In genomic region chr14:19728737-19729136, GRCm38 (mm10) we compare ENCODE assay signal across 14 mouse cellular contexts. TPM values are rescaled to one million over a fixed set of nuclear protein-coding genes. Genes with fewer than 3 reads are reported as not detected.
DNase-seq lines count a peak whose midpoint lies in the region; ATAC-seq and TF ChIP-seq lines count a peak whose summit lies in the region.
"Had no signal": no experiment of that assay in that cellular context is flagged by ENCODE, and none has a peak within 500 bp of the region (broad histone marks: within the 10 kb centered on the region; RNA-seq: fewer than 3 reads in every experiment).

No protein-coding gene starts in this region.

- H3K27me3 ChIP-seq in hindbrain, embryonic 15.5 days: no peaks in the 10 kb centered on the region
- H3K27me3 ChIP-seq in hindbrain, embryonic 13.5 days: no peaks in the 10 kb centered on the region
- no peaks in the 10 kb centered on the region for H3K27me3 ChIP-seq in stomach, embryonic 15.5 days (replicated peaks)
- no peaks in the 10 kb centered on the region for H3K27me3 ChIP-seq in forebrain, postnatal 0 days (ENCODE audit: insufficient read depth, low read length)
- H3K27me3 ChIP-seq: CH12.LX had no signal

- no peaks in the 10 kb centered on the region for H3K9me3 ChIP-seq in hindbrain, embryonic 15.5 days
- H3K9me3 ChIP-seq in hindbrain, embryonic 13.5 days: no peaks in the 10 kb centered on the region
- H3K9me3 ChIP-seq in stomach, embryonic 15.5 days: no peaks in the 10 kb centered on the region
- H3K9me3 ChIP-seq in forebrain, postnatal 0 days (ENCODE audit: low read length): no peaks in the 10 kb centered on the region

- DNase-seq in adrenal gland, postnatal 36 days: peak; percentile 73 to 74
- DNase-seq in kidney, postnatal 25 days: peak; percentile 47 to 66
- no peak for DNase-seq in forebrain, postnatal 0 days
- DNase-seq in cerebellum, adult 8-10 months: no peak
- DNase-seq in spleen, adult 18-20 months: no peak
- DNase-seq: cerebellum, adult 11 months; heart, adult 2 months; thymus, adult 2 months had no signal

- WGBS in hindbrain, embryonic 15.5 days: 61% methylated on average over 7 of the region's 7 CpGs
- WGBS in hindbrain, embryonic 13.5 days: 79% methylated on average over 7 of the region's 7 CpGs
- WGBS in stomach, embryonic 15.5 days: 41% methylated on average over 7 of the region's 7 CpGs
- 80% methylated on average over 7 of the region's 7 CpGs for WGBS in forebrain, postnatal 0 days

- no peaks in the 10 kb centered on the region for H3K4me1 ChIP-seq in hindbrain, embryonic 15.5 days (replicated peaks)
- H3K4me1 ChIP-seq in hindbrain, embryonic 13.5 days (replicated peaks): peaks cover 4% of the 10 kb centered on the region; the same call in 1 of the 2 replicates
- peaks cover 8% of the 10 kb centered on the region for H3K4me1 ChIP-seq in stomach, embryonic 15.5 days
- no peaks in the 10 kb centered on the region; the same call in 1 of the 2 replicates for H3K4me1 ChIP-seq in forebrain, postnatal 0 days (ENCODE audit: insufficient read depth)

- H3K36me3 ChIP-seq in hindbrain, embryonic 15.5 days: no peaks in the 10 kb centered on the region
- H3K36me3 ChIP-seq in hindbrain, embryonic 13.5 days: no peaks in the 10 kb centered on the region
- H3K36me3 ChIP-seq in stomach, embryonic 15.5 days: no peaks in the 10 kb centered on the region
- no peaks in the 10 kb centered on the region for H3K36me3 ChIP-seq in forebrain, postnatal 0 days (ENCODE audit: insufficient read depth)

- H3K4me2 ChIP-seq in hindbrain, embryonic 15.5 days: no peak overlapping the region
- no peak overlapping the region for H3K4me2 ChIP-seq in hindbrain, embryonic 13.5 days
- H3K4me2 ChIP-seq in stomach, embryonic 15.5 days: peak overlapping the region; percentile 23; the same call in 1 of the 2 replicates
- H3K4me2 ChIP-seq in forebrain, postnatal 0 days (ENCODE audit: low read depth): no peak overlapping the region

- ATAC-seq in hindbrain, embryonic 15.5 days (ENCODE audit: low FRiP score, low read depth): peak; percentile 66; the same call in 1 of the 2 replicates
- no peak for ATAC-seq in hindbrain, embryonic 13.5 days (ENCODE audit: low FRiP score)
- ATAC-seq in stomach, embryonic 15.5 days (ENCODE audit: insufficient read depth, low FRiP score, low read depth): peak; percentile 86; the same call in 1 of the 2 replicates
- ATAC-seq in forebrain, postnatal 0 days: no peak

- no peak overlapping the region for H3K27ac ChIP-seq in hindbrain, embryonic 15.5 days (replicated peaks)
- H3K27ac ChIP-seq in hindbrain, embryonic 13.5 days: no peak overlapping the region
- H3K27ac ChIP-seq in stomach, embryonic 15.5 days: peak overlapping the region; percentile 78
- no peak overlapping the region for H3K27ac ChIP-seq in forebrain, postnatal 0 days (ENCODE audit: low read depth, low read length)
- H3K27ac ChIP-seq: heart, adult 2 months; liver, embryonic 14.5 days had no signal

- no peak for TF ChIP-seq CTCF in forebrain, postnatal 0 days (IDR thresholded peaks at IDR 0.05; ENCODE audit: low read depth)

- H3K9ac ChIP-seq in hindbrain, embryonic 15.5 days: no peak overlapping the region
- H3K9ac ChIP-seq in hindbrain, embryonic 13.5 days: no peak overlapping the region
- H3K9ac ChIP-seq in stomach, embryonic 15.5 days: no peak overlapping the region
- no peak overlapping the region for H3K9ac ChIP-seq in forebrain, postnatal 0 days
- H3K9ac ChIP-seq: liver, embryonic 14.5 days had no signal

- no peak overlapping the region for H3K4me3 ChIP-seq in hindbrain, embryonic 15.5 days
- no peak overlapping the region for H3K4me3 ChIP-seq in hindbrain, embryonic 13.5 days
- no peak overlapping the region for H3K4me3 ChIP-seq in stomach, embryonic 15.5 days (replicated peaks)
- H3K4me3 ChIP-seq in forebrain, postnatal 0 days (ENCODE audit: low read depth, low read length): no peak overlapping the region
- H3K4me3 ChIP-seq: erythroblast, embryonic 14.5 days; heart, adult 2 months had no signal

RNA-seq across cellular contexts. Expression of gene Nid2, which starts 22.3 kb away (rescaled TPM):
- polyA plus RNA-seq in hindbrain, embryonic 15.5 days (2015; fragmentation: Nextera tagmentation; extraction: Ambion mirVana): 45.7 and 48.2 TPM in 2 replicates
- 46.6 and 47.4 TPM in 2 replicates for polyA plus RNA-seq in hindbrain, embryonic 13.5 days (2015; fragmentation: Nextera tagmentation; extraction: Ambion mirVana)
- total RNA-seq in adrenal gland, postnatal 36 days (2021): 10 to 100 TPM; 24.8 to 32.8 TPM
- 73.8 and 75.1 TPM in 2 replicates for polyA plus RNA-seq in stomach, embryonic 15.5 days (2015; fragmentation: Nextera tagmentation; extraction: Ambion mirVana)
- total RNA-seq in forebrain, postnatal 0 days (2014; rRNA removed): 17.3 and 26.8 TPM in 2 replicates
- 18.5 and 18.6 TPM in 2 replicates for polyA plus RNA-seq in forebrain, postnatal 0 days (2015; fragmentation: Nextera tagmentation; extraction: Ambion mirVana)

Comparison
In these comparisons a context has a peak if more than half of its experiments do, and no peak if none do; other contexts are left out.
1. ATAC-seq: peak in hindbrain, embryonic 15.5 days (single experiment) and stomach, embryonic 15.5 days (single experiment); none in hindbrain, embryonic 13.5 days (single experiment) and forebrain, postnatal 0 days (single experiment).
2. DNase-seq: peak in adrenal gland, postnatal 36 days (2 of 2) and kidney, postnatal 25 days (2 of 2); none in forebrain, postnatal 0 days (single experiment), cerebellum, adult 8-10 months (single experiment) and spleen, adult 18-20 months (0 of 2).